Mouse (Mus musculus): ENCODE measurements around the gene Lins1. TPM values are rescaled to one million over a fixed set of nuclear protein-coding genes. Genes with fewer than 3 reads are reported as not detected.

Lins1 gene
- polyA plus RNA-seq, 1 experiment from 2014 or later: 3.2 TPM

Other genes with a start within 250 kb of the Lins1 start
- 3.9 and 4.1 TPM in 2 replicates for gene Asb7, start 293 bp upstream of the Lins1 start, polyA plus RNA-seq (2015; fragmentation: Nextera tagmentation; extraction: Ambion mirVana)
- gene Cers3, start 53.6 kb downstream of the Lins1 start, polyA plus RNA-seq (2015; fragmentation: Nextera tagmentation; extraction: Ambion mirVana): 0.05 and 0.09 TPM in 2 replicates
- 0.07 and 0.12 TPM in 2 replicates for gene Adamts17, start 149.8 kb downstream of the Lins1 start, polyA plus RNA-seq (2015; fragmentation: Nextera tagmentation; extraction: Ambion mirVana)

All from liver, embryonic 15.5 days (tissue).